Mouse (Mus musculus) urinary bladder, postnatal 4 days (tissue): ENCODE measurements around the gene Bnip2.

Source experiments
- DNase-seq, 2 experiments: peaks; one replicate each; pipeline ENCODE4 v3.0.0; 2021 to 2022; ENCODE audit warnings: low spot score in 2 of 2

Bnip2 gene

DNA sequence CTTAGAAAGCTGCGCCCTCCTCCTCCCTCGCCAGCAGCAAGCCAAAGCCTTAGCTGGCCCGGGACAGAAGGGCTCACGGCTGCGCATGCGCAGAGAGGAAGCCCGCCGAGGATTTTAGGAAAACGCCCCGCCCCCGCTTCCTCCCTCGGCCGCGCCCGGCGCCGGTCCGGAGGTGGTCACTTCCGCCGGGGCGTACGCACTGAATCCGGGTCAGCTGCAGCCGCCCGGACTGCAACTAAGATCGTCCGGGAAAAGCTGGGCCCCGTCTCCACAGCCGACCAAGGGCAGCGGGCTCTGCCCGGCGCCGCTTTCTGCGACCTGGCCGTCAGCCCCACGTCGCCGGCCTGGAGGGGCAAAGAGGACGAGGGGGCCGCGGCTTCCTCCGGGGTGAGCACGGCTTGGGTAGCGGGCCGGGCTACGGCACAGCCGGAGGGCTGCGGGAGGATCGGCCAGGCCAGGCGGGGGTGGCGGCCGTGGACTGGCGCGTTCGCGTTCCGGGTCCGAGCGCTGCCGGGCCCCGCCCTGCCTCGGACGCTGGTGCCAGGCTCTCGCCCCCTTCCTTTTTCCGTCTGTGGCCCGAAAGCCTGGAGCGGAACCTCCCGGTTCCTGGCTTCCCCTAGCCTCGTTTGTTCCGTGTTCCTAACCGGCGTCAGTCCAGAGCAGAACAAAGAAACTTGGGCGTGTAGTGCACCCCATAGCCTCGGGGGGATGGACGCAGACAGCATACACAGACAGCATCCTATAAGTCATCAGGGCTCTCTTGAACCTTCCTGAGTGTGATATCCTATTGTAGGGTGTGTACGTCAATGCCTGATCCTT is at the start of gene Bnip2:
TSS of gene Bnip2 (plus strand) at position 164 of the 819 bp plus-strand sequence.
- peak; percentile 95 to 98 for DNase-seq

DNA sequence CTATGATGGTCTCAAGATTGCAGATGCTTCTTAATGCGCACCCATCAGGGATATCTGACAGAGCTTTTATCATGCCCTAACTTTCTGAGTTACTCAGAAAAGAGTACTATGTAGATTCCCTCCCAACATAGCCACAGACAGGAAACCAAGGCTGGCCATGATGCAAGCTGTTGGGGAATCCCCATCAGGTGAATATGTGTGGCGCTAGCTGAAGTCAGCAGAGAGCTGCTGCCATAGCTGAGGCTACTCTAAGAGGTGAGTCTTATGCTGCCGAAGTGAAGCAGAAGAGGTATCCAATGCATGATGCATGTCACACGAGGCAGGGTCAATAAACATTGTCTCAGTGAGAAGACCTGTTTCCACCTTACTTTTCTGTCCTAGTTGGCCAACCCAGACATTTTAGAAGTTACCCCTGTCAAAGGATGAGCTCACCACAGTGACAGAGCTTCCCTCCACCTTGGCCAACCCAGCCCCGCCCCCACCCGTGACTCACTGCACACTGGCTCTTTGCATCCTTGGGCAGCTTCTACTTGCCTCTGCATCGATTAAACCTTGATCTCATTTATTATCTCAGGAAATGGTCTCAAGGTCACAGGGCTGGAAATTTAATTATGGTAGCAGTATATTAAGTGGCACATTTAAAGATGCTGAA is 48.3 kb upstream of the Bnip2 start:
- DNase-seq: no peak

GRCm38 (mm10) chr9:69941556-69941955 is 47.7 kb upstream of the Bnip2 start:
- no peak for DNase-seq

- no peak for DNase-seq
Observed at GRCm38 (mm10) chr9:69948964-69949363, 40.3 kb upstream of the Bnip2 start.

GRCm38 (mm10) chr9:69949641-69950040 is 39.6 kb upstream of the Bnip2 start:
- no peak for DNase-seq

DNA sequence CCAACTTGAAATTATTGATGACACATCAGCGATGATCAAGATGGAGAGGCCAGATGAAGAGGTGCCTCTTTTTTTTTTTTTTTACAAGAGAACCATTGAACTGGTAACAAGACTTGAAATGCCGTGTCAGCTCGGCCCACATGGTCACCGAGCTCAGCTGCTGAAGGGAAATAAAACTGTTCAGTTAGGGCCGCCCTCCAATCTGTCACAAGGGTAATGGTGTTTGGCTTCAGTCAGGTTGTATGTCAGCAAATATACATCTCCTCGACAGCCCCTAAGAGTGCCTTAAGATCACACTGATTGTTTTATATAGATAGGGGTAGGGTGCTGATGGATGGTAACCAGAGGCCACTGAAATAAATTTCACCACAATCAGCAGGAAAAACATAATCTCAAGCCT is 28.3 kb upstream of the Bnip2 start:
- no peak for DNase-seq

DNA sequence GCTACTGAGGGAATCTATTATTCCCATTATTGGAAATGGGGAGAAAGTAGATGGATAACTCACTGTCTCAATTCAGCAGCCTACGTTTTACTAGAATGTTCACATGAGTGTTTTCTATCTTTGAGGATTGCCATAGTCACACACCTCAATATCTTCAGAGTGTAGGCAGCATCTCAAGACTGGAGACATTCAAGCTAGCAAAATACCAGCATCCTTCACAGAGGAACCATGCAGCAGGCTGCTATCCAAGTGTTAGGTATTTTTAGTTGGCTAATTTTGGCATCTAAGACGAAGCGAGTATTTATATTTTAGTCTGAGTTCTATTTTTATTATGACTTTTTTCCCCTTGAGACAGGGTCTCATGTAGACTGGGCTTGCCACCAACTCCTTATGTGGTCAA is 24.9 kb upstream of the Bnip2 start:
- DNase-seq: no peak

DNA sequence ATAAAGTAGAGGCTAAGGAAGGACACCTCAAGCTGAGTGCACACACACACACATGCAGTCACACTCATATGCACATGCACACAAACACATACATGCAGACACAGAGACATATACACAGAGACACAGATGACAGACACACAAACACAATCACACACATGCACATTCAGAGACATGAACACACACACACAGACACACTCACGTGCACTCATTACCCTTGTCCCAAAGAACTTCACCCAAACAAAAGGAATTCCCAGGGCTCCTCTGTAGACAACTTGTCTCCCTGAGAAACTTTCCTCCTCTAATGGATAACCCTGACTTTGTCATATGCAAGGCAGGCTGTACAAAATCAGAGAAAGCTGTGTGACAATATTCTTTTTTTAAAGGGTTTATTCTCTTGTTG is 3.7 kb upstream of the Bnip2 start:
- no peak for DNase-seq

GRCm38 (mm10) chr9:69986063-69986462 is 3.2 kb upstream of the Bnip2 start:
- no peak for DNase-seq

- no peak for DNase-seq
Observed at GRCm38 (mm10) chr9:69986571-69986970, 2.7 kb upstream of the Bnip2 start.

DNA sequence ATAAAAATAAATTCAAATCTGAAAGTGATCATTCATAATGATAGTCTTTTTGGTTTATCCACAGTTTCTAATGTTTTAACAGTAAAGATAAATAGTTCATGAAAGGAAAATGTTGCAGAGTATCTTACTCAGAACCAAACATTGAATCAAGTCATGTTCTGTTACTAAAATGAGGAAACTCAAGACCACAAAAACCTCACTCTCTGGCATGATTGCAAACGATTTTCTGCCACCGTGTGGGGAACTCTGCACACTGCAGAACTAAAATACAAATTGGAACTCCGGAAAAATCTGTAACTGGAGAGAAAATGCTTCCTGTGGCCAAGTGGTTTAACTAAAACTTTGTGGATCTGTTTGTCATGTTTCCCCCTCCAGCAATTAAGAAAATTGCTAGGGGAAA is 1.7 kb upstream of the Bnip2 start:
- DNase-seq: peak; percentile 37 to 65

DNA sequence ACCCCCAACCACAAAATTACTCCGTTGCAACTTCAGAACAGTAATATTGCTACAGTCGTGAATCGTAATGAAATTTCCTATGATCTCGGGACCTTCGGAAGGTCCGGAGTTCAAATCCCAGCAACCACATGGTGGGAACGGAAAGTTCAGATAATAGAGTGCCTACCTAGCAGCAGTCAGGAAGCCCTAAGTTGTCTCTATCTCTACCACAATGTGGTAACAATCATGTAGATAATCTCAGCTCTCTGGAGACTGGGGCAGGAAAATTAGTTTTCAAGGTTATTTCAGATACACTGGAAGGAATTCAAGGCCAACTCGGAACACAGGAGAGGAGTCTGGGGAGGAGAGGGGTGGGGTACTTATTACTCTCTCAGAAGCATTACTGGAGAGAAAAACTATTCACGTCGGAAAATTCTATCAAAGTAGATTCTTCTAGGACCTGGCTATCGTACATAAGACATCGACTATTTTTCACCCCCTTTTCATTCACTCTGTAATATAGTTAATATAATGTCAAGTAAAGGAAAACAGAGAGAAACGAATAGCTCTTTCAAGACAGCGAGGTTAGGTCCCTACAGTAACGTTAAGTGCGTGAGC is 462 bp upstream of the Bnip2 start:
- DNase-seq: no peak

DNA sequence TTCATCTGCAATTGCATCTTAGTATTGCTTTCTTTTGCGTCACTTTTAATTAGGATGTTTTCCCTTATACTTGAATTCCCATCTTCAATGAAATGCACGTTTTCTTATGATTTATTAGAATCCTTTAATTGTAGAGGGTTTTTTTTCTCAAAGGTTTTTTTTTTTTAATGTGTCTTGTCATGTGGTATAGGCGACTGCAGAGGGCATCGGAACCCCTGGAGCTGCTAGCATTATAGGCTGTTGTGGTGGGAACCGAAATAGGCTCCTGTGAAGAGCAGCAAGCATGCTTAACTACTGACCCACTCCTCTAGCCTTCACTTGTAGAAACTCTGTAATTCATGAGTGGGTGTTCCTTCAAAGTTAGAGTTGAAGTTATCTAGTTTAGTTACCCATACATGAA is 1.1 kb downstream of the Bnip2 start:
- no peak for DNase-seq

GRCm38 (mm10) chr9:69992841-69993277 is 3.6 kb downstream of the Bnip2 start:
- DNase-seq: no peak

DNA sequence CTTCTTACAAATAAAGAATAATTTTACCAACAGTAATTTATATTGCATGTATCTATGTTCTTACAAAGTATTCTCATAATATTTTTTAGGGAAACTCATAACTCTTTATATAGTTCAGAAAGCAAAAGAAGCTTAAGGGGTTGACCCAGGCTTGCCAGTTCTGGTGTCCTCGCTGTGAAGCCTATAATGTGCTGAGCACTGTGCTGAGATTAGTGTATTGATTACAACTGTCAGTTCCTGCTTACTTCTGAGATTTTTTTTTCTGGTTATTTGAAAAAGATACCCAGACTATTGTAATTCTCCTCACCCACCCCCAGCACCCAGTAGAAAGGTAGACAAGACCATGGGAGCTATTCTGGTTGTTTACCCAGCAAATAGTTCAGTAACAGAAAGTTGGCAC is 4.2 kb downstream of the Bnip2 start:
- DNase-seq: no peak

DNA sequence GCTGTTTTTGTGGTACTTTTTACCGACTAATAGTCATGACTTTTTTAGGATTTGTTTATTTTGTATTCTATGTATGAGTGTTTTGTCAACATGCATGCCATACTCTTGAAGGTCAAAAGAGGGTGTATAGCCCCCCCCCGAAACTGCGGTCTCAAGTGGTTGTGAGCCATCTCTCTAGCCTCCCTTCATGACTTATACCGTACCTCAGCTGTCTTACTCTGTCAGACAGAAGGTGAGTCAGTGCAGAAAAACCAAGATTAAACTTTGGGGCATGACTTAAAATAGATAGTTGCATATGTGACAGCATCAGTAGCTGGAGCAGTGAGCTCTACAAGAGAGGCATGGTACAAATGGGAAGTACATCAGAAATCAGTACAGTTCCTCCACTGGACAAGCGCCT is 5.3 kb downstream of the Bnip2 start:
- no peak for DNase-seq

DNA sequence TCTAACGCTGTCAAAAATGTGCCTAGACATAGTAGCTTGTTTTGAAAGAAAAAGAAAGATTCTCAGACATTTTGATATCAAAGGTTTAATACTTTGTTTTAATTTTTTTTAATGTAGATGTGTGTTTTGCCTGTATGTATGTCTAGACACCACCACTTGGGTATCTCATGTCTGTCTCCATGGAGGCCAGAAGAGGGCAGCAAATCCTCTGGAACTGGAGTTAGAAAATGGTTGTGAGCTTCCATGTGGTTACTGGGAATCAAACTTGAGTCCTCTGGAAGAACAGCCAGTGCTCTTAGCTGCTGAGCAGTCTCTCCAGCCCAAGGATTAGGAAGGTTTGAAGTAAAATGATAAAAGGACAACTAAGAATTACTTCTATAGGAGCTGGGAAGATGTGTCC is 10.1 kb downstream of the Bnip2 start:
- DNase-seq: no peak

DNA sequence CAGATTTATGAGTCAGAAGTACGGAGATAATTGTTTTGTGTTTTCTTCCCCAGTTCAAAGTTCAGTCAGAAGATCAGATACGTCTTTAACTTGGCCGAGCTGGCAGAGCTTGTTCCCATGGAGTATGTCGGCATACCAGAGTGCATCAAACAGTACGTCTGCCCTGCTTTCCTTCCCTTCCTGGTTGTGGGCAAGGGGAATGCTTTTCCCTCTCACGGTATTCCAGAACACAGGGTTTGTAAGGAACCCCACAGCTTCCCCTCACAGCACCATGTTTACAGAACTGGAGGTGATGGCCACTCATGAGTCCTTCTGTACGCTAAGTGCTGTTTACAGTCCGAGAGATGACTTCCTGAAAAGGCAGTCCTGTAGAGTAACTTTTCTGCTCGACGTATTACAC is 14.2 kb downstream of the Bnip2 start:
- DNase-seq: no peak

GRCm38 (mm10) chr9:70006984-70007383 is 17.7 kb downstream of the Bnip2 start:
- DNase-seq: no peak

DNA sequence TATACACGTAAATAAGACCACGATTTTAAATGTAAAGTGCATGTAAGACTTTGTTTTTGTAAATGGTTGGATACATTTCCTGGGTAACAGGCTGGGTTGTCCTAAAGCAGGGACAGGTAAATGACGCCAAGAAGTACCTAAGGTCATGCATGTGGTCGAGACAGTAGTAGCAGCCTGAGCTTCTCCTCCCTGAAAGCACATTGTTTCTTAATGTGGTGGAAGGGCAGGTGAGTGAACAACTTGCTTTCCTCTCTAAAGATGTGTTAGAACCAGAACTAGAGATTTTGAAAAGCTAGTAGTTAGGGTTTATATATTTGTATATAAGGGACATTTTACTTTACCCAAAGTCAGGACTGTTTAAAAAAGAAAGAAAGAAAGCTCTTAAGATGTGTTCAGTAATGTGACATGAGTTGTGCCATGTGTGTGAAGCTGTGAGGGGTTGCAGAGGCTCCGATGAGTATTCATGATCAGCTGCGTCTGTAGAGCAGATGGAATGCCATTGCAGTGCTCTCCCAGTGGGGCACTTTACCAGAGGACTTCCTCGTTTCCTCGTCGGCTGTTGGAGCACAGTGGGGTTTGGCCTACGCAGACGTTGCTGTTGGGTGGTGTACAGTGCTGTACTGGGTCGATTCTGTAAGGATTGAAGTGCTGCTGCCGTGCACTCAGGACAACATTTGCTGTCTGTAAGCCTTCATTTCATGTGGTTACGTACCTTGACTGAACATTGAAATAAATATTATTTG is 18.4 kb downstream of the Bnip2 start:
- no peak for DNase-seq

DNA sequence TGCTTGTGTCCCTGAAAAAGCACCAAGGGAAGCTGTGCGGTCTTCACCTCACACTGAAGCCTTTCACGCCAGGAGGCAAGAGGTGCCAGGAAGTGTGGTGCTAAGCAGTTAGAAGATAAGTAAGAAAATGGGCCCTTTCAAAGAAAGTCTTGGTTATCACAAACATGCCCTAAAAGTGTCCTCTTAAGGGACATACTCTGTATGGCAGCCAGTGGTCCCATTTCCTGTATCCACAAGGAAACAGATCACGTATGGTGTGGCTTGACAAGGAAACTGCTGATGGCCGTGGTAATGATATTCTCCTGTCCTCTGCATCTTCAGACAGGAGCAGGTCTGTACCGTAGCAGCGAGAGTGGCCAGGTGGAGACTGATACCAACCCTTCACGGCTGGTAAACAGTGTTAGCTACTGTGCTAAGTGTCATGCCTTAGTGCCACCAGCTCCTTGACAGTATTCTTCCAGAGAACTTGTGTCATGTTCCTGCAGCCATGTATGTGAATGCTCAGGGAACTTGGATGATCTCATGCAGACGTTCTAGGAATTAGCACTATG is 20.6 kb downstream of the Bnip2 start:
- no peak for DNase-seq
